Mouse (Mus musculus): ENCODE measurements around the gene Zkscan16. TPM values are rescaled to one million over a fixed set of nuclear protein-coding genes. Genes with fewer than 3 reads are reported as not detected.
A peak's percentile ranks its signal among the peaks of the same experiment; 100 is the strongest.

Gene Zkscan16
- polyA plus RNA-seq, 2 experiments, result 0.08 to 0.11 TPM

DNA sequence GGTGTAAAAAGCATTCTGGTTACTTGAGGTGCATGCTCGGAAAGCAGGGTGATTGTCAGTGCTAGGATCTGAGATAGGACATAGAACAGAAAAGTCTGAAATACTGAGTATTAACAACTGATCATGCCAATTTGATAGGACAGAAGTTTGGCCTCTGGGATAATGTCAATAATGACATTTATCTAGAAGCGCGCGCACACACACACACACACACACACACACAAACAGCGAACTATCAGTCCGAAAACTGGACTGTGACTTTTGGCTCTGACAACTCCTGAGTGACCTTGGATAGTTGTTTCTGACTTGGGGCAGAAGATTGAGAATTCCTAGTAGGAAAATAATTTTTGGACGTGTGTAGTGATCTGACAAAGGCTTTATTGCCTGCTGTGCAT is 60.4 kb downstream of the Zkscan16 start:
- TF ChIP-seq EP300 (IDR thresholded peaks at IDR 0.05; ENCODE audit: low read depth), result no peak
- TF ChIP-seq CTCF (IDR thresholded peaks at IDR 0.05; ENCODE audit: low read depth), result no peak
- DNase-seq (ENCODE audit: low read depth in 3 of 3, low spot score in 3 of 3), result no peak
- H3K4me1 ChIP-seq (replicated peaks; ENCODE audit: control insufficient read depth in 2 of 2, insufficient read depth in 2 of 2, low read length in 1 of 2), result peaks cover 12 to 17% of the 10 kb centered on the region in 2 experiments

DNA sequence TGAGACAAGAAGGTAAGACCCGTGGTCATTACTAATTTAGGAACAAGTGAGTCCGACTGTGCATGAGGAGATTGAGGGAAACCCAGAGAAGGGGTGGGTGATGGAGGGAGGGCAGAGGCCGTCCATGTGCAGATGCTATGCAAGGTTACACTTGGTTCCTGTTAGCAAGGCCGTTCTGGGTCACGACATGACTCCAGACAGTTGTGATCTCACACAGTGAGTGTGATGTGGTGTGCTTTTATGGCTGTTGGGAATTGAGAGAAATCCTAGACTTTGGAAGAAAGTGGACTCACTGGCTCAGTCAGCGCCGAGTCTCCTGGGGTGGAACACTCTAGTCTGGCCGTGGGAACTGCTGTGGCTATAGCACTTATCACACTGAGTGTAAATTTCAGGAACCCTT is 62.8 kb downstream of the Zkscan16 start:
- Histone ChIP-seq H3K4me1 (replicated peaks; ENCODE audit: control insufficient read depth in 2 of 2, insufficient read depth in 2 of 2, low read length in 1 of 2) (peaks cover 15 to 27% of the 10 kb centered on the region in 2 experiments), H3K4me2 (ENCODE audit: low read depth) (no peak overlapping the region), H3K27me3 (ENCODE audit: control insufficient read depth, insufficient read depth, low read length) (no peaks in the 10 kb centered on the region), H3K4me3 (ENCODE audit: insufficient read depth in 1 of 2, low read depth in 2 of 2, low read length in 2 of 2) (no peak overlapping the region), H3K9me3 (ENCODE audit: control insufficient read depth, low read length) (no peaks in the 10 kb centered on the region), H3K27ac (no peak overlapping the region), H3K36me3 (replicated peaks; ENCODE audit: control insufficient read depth, insufficient read depth, low read depth) (no peaks in the 10 kb centered on the region), H3K9ac (replicated peaks) (no peak overlapping the region)
- DNase-seq (ENCODE audit: low read depth in 3 of 3, low spot score in 3 of 3), result no peak
- no peak for ATAC-seq (ENCODE audit: insufficient read depth)
- 53% methylated on average over 8 of the region's 8 CpGs for WGBS (ENCODE audit: insufficient replicate concordance)
- TF ChIP-seq EP300 (IDR thresholded peaks at IDR 0.05; ENCODE audit: low read depth) (no peak), CTCF (IDR thresholded peaks at IDR 0.05; ENCODE audit: low read depth) (no peak)

More for the DNA sequence above, 60.4 kb downstream of the Zkscan16 start:
- WGBS (ENCODE audit: insufficient replicate concordance), result 11% methylated on average over 7 of the region's 7 CpGs
- H3K36me3 ChIP-seq (replicated peaks; ENCODE audit: control insufficient read depth, insufficient read depth, low read depth), result no peaks in the 10 kb centered on the region
- peak overlapping the region; percentile 99 for H3K4me2 ChIP-seq (ENCODE audit: low read depth)
- no peak for ATAC-seq (ENCODE audit: insufficient read depth)
- peak overlapping the region; percentile 87 for H3K9ac ChIP-seq (replicated peaks)
- no peaks in the 10 kb centered on the region for H3K9me3 ChIP-seq (ENCODE audit: control insufficient read depth, low read length)
- H3K27me3 ChIP-seq (ENCODE audit: control insufficient read depth, insufficient read depth, low read length), result no peaks in the 10 kb centered on the region
- peak overlapping the region; percentile 8; the same call in 1 of the 2 replicates for H3K27ac ChIP-seq
- peak overlapping the region; percentile 62 to 76 for H3K4me3 ChIP-seq (ENCODE audit: insufficient read depth in 1 of 2, low read depth in 2 of 2, low read length in 2 of 2)

DNA sequence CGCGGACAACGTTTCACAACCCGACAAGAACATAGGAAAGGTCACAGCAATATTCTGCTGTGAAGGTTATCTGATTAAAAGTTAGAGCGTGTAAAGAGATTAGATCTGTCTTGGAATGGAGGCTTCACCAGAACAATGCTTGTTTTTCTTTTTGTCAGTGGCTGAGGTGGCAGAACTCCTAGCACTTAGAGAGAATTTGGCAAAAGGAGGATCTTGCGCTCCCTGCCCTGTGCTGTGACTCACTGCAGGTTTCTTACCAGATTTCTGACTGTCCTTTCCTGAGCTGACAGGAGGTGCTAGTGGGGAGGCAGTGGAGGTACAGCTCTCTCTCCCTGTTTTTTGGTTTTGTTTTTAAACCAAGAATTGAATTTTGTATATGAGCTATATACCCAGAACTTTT is 63.6 kb downstream of the Zkscan16 start:
- H3K27ac ChIP-seq, result no peak overlapping the region
- WGBS (ENCODE audit: insufficient replicate concordance), result 66% methylated on average over 6 of the region's 6 CpGs
- no peaks in the 10 kb centered on the region for H3K9me3 ChIP-seq (ENCODE audit: control insufficient read depth, low read length)
- no peaks in the 10 kb centered on the region for H3K36me3 ChIP-seq (replicated peaks; ENCODE audit: control insufficient read depth, insufficient read depth, low read depth)
- no peak overlapping the region for H3K4me2 ChIP-seq (ENCODE audit: low read depth)
- TF ChIP-seq EP300 (IDR thresholded peaks at IDR 0.05; ENCODE audit: low read depth), result no peak
- TF ChIP-seq CTCF (IDR thresholded peaks at IDR 0.05; ENCODE audit: low read depth), result no peak
- ATAC-seq (ENCODE audit: insufficient read depth), result no peak
- no peak for DNase-seq (ENCODE audit: low read depth in 3 of 3, low spot score in 3 of 3)
- H3K9ac ChIP-seq (replicated peaks), result no peak overlapping the region
- H3K4me1 ChIP-seq (replicated peaks; ENCODE audit: control insufficient read depth in 2 of 2, insufficient read depth in 2 of 2, low read length in 1 of 2), result peaks cover 17 to 29% of the 10 kb centered on the region in 2 experiments
- H3K4me3 ChIP-seq (ENCODE audit: insufficient read depth in 1 of 2, low read depth in 2 of 2, low read length in 2 of 2), result no peak overlapping the region
- no peaks in the 10 kb centered on the region for H3K27me3 ChIP-seq (ENCODE audit: control insufficient read depth, insufficient read depth, low read length)

Other genes with a start within 250 kb of the Zkscan16 start
- not detected in 2 replicates for gene Olfr267, start 155.9 kb upstream of the Zkscan16 start, polyA plus RNA-seq (2012; rRNA removed)
- 0.06 TPM in 1 of 2 replicates, not detected in the other for gene Olfr267, start 155.9 kb upstream of the Zkscan16 start, polyA plus RNA-seq (2014; fragmentation: Nextera tagmentation; extraction: Ambion mirVana)
- gene Ecpas, start 30.9 kb upstream of the Zkscan16 start, polyA plus RNA-seq (2012; rRNA removed), result 5.5 and 9.7 TPM in 2 replicates
- gene Ecpas, start 30.9 kb upstream of the Zkscan16 start, polyA plus RNA-seq (2014; fragmentation: Nextera tagmentation; extraction: Ambion mirVana), result 16.8 and 20.8 TPM in 2 replicates
- gene Ptgr1, start 43.5 kb downstream of the Zkscan16 start, polyA plus RNA-seq (2012; rRNA removed), result 6.2 and 11.1 TPM in 2 replicates
- gene Ptgr1, start 43.5 kb downstream of the Zkscan16 start, polyA plus RNA-seq (2014; fragmentation: Nextera tagmentation; extraction: Ambion mirVana), result 14.8 and 16.0 TPM in 2 replicates
- 1.4 and 2.4 TPM in 2 replicates for gene Dnajc25, start 51.4 kb downstream of the Zkscan16 start, polyA plus RNA-seq (2012; rRNA removed)
- gene Dnajc25, start 51.4 kb downstream of the Zkscan16 start, polyA plus RNA-seq (2014; fragmentation: Nextera tagmentation; extraction: Ambion mirVana), result 5.4 and 7.1 TPM in 2 replicates
- gene Gm20503, start 59.6 kb downstream of the Zkscan16 start, polyA plus RNA-seq (2012; rRNA removed), result not detected in 2 replicates
- 4.4 and 5.1 TPM in 2 replicates for gene Gm20503, start 59.6 kb downstream of the Zkscan16 start, polyA plus RNA-seq (2014; fragmentation: Nextera tagmentation; extraction: Ambion mirVana)
- 8.8 and 10.7 TPM in 2 replicates for gene Gng10, start 91.5 kb downstream of the Zkscan16 start, polyA plus RNA-seq (2012; rRNA removed)
- 30.2 and 30.9 TPM in 2 replicates for gene Gng10, start 91.5 kb downstream of the Zkscan16 start, polyA plus RNA-seq (2014; fragmentation: Nextera tagmentation; extraction: Ambion mirVana)
- gene AI481877, start 195.4 kb downstream of the Zkscan16 start, polyA plus RNA-seq (2012; rRNA removed), result not detected in 2 replicates
- not detected in 2 replicates for gene AI481877, start 195.4 kb downstream of the Zkscan16 start, polyA plus RNA-seq (2014; fragmentation: Nextera tagmentation; extraction: Ambion mirVana)
- 19.3 and 21.7 TPM in 2 replicates for gene Ugcg, start 245.6 kb downstream of the Zkscan16 start, polyA plus RNA-seq (2012; rRNA removed)
- gene Ugcg, start 245.6 kb downstream of the Zkscan16 start, polyA plus RNA-seq (2014; fragmentation: Nextera tagmentation; extraction: Ambion mirVana), result 7.5 and 9.9 TPM in 2 replicates